Mouse (Mus musculus): Measurements from ENCODE around the gene Tmem185b. TPM values are rescaled to one million over a fixed set of nuclear protein-coding genes. Genes with fewer than 3 reads are reported as not detected.
A peak's percentile ranks its signal among the peaks of the same experiment; 100 is the strongest.

Tmem185b gene
- 30.6 and 32.7 TPM in 2 replicates for polyA plus RNA-seq (2015; fragmentation: Nextera tagmentation; extraction: Ambion mirVana)

- WGBS, result 2% methylated on average over 80 of the region's 82 CpGs
- Histone ChIP-seq H3K4me1 (replicated peaks; ENCODE audit: control insufficient read depth, insufficient read depth, low read length) (peaks cover 27% of the 10 kb centered on the region), H3K27me3 (ENCODE audit: control insufficient read depth, insufficient read depth, low read depth, low read length) (no peaks in the 10 kb centered on the region), H3K4me3 (ENCODE audit: low read length) (peak within 1 kb of the TSS; percentile 72), H3K9ac (ENCODE audit: low read length) (peak within 1 kb of the TSS; percentile 78), H3K9me3 (ENCODE audit: control insufficient read depth, low read length) (peaks cover 13% of the 10 kb centered on the region), H3K4me2 (ENCODE audit: low read depth, low read length) (peak within 1 kb of the TSS; percentile 90), H3K27ac (ENCODE audit: low read length) (peak within 1 kb of the TSS; percentile 87), H3K36me3 (ENCODE audit: control insufficient read depth, insufficient read depth, low read length) (peaks cover 25% of the 10 kb centered on the region)
- peak; percentile 94 for ATAC-seq (ENCODE audit: low read depth)
These were observed at the start of gene Tmem185b for GRCm38 (mm10) chr1:119525689-119526591. TSS of gene Tmem185b (plus strand) at chr1:119526160.

GRCm38 (mm10) chr1:119476905-119477353 lies 49.0 kb upstream of the Tmem185b start:
- H3K27ac ChIP-seq (ENCODE audit: low read length), result no peak overlapping the region
- no peak overlapping the region for H3K4me2 ChIP-seq (ENCODE audit: low read depth, low read length)
- ATAC-seq (ENCODE audit: low read depth), result no peak
- H3K4me3 ChIP-seq (ENCODE audit: low read length), result no peak overlapping the region
- peaks cover 39% of the 10 kb centered on the region for H3K36me3 ChIP-seq (ENCODE audit: control insufficient read depth, insufficient read depth, low read length)
- no peaks in the 10 kb centered on the region for H3K27me3 ChIP-seq (ENCODE audit: control insufficient read depth, insufficient read depth, low read depth, low read length)
- WGBS, result 71% methylated on average over 7 of the region's 7 CpGs
- H3K9ac ChIP-seq (ENCODE audit: low read length), result no peak overlapping the region
- no peaks in the 10 kb centered on the region for H3K9me3 ChIP-seq (ENCODE audit: control insufficient read depth, low read length)
- H3K4me1 ChIP-seq (replicated peaks; ENCODE audit: control insufficient read depth, insufficient read depth, low read length), result peaks cover 14% of the 10 kb centered on the region

- Histone ChIP-seq H3K4me1 (replicated peaks; ENCODE audit: control insufficient read depth, insufficient read depth, low read length) (0 out of 2 replicates have a peak, but pooled peaks cover 2% of the 10 kb centered on the region), H3K9me3 (ENCODE audit: control insufficient read depth, low read length) (no peaks in the 10 kb centered on the region), H3K9ac (ENCODE audit: low read length) (no peak overlapping the region), H3K36me3 (ENCODE audit: control insufficient read depth, insufficient read depth, low read length) (peaks cover 35% of the 10 kb centered on the region), H3K27ac (ENCODE audit: low read length) (no peak overlapping the region), H3K4me3 (ENCODE audit: low read length) (no peak overlapping the region), H3K4me2 (ENCODE audit: low read depth, low read length) (no peak overlapping the region), H3K27me3 (ENCODE audit: control insufficient read depth, insufficient read depth, low read depth, low read length) (no peaks in the 10 kb centered on the region)
- no peak for ATAC-seq (ENCODE audit: low read depth)
- WGBS, result 83% methylated on average over 4 of the region's 4 CpGs
These were observed 46.3 kb upstream of the Tmem185b start for GRCm38 (mm10) chr1:119479641-119480040.

- Histone ChIP-seq H3K27me3 (ENCODE audit: control insufficient read depth, insufficient read depth, low read depth, low read length) (no peaks in the 10 kb centered on the region), H3K4me1 (replicated peaks; ENCODE audit: control insufficient read depth, insufficient read depth, low read length) (0 out of 2 replicates have a peak, but pooled peaks cover 2% of the 10 kb centered on the region), H3K9me3 (ENCODE audit: control insufficient read depth, low read length) (no peaks in the 10 kb centered on the region), H3K4me2 (ENCODE audit: low read depth, low read length) (no peak overlapping the region), H3K9ac (ENCODE audit: low read length) (no peak overlapping the region), H3K27ac (ENCODE audit: low read length) (no peak overlapping the region), H3K36me3 (ENCODE audit: control insufficient read depth, insufficient read depth, low read length) (peaks cover 26% of the 10 kb centered on the region), H3K4me3 (ENCODE audit: low read length) (no peak overlapping the region)
- 90% methylated on average over 8 of the region's 8 CpGs for WGBS
- no peak for ATAC-seq (ENCODE audit: low read depth)
These were observed 45.3 kb upstream of the Tmem185b start for GRCm38 (mm10) chr1:119480678-119481077.

- no peaks in the 10 kb centered on the region for H3K27me3 ChIP-seq (ENCODE audit: control insufficient read depth, insufficient read depth, low read depth, low read length)
- no peaks in the 10 kb centered on the region for H3K9me3 ChIP-seq (ENCODE audit: control insufficient read depth, low read length)
- no peak for ATAC-seq (ENCODE audit: low read depth)
- H3K9ac ChIP-seq (ENCODE audit: low read length), result no peak overlapping the region
- H3K4me2 ChIP-seq (ENCODE audit: low read depth, low read length), result no peak overlapping the region
- H3K4me3 ChIP-seq (ENCODE audit: low read length), result no peak overlapping the region
- peaks cover 23% of the 10 kb centered on the region for H3K36me3 ChIP-seq (ENCODE audit: control insufficient read depth, insufficient read depth, low read length)
- H3K4me1 ChIP-seq (replicated peaks; ENCODE audit: control insufficient read depth, insufficient read depth, low read length), result 0 out of 2 replicates have a peak, but pooled peaks cover 2% of the 10 kb centered on the region
- WGBS, result 93% methylated on average over 7 of the region's 7 CpGs
- H3K27ac ChIP-seq (ENCODE audit: low read length), result no peak overlapping the region
These were observed 44.6 kb upstream of the Tmem185b start for GRCm38 (mm10) chr1:119481205-119481932.

GRCm38 (mm10) chr1:119482891-119483290 lies 43.1 kb upstream of the Tmem185b start:
- ATAC-seq (ENCODE audit: low read depth), result no peak
- H3K4me2 ChIP-seq (ENCODE audit: low read depth, low read length), result no peak overlapping the region
- H3K9ac ChIP-seq (ENCODE audit: low read length), result no peak overlapping the region
- H3K27me3 ChIP-seq (ENCODE audit: control insufficient read depth, insufficient read depth, low read depth, low read length), result no peaks in the 10 kb centered on the region
- H3K27ac ChIP-seq (ENCODE audit: low read length), result no peak overlapping the region
- H3K4me3 ChIP-seq (ENCODE audit: low read length), result no peak overlapping the region
- no peaks in the 10 kb centered on the region for H3K9me3 ChIP-seq (ENCODE audit: control insufficient read depth, low read length)
- H3K36me3 ChIP-seq (ENCODE audit: control insufficient read depth, insufficient read depth, low read length), result peaks cover 21% of the 10 kb centered on the region
- WGBS, result 56% methylated on average over 3 of the region's 3 CpGs
- H3K4me1 ChIP-seq (replicated peaks; ENCODE audit: control insufficient read depth, insufficient read depth, low read length), result peaks cover 2% of the 10 kb centered on the region; the same call in 1 of the 2 replicates

- no peak overlapping the region for H3K27ac ChIP-seq (ENCODE audit: low read length)
- H3K27me3 ChIP-seq (ENCODE audit: control insufficient read depth, insufficient read depth, low read depth, low read length), result no peaks in the 10 kb centered on the region
- H3K4me3 ChIP-seq (ENCODE audit: low read length), result no peak overlapping the region
- peaks cover 19% of the 10 kb centered on the region for H3K36me3 ChIP-seq (ENCODE audit: control insufficient read depth, insufficient read depth, low read length)
- peak; percentile 59 for ATAC-seq (ENCODE audit: low read depth)
- no peaks in the 10 kb centered on the region for H3K9me3 ChIP-seq (ENCODE audit: control insufficient read depth, low read length)
- no peak overlapping the region for H3K4me2 ChIP-seq (ENCODE audit: low read depth, low read length)
- peaks cover 2% of the 10 kb centered on the region; the same call in 1 of the 2 replicates for H3K4me1 ChIP-seq (replicated peaks; ENCODE audit: control insufficient read depth, insufficient read depth, low read length)
- 42% methylated on average over 3 of the region's 3 CpGs for WGBS
- H3K9ac ChIP-seq (ENCODE audit: low read length), result no peak overlapping the region
These were observed 41.5 kb upstream of the Tmem185b start for GRCm38 (mm10) chr1:119484457-119484856.

GRCm38 (mm10) chr1:119485825-119486224 lies 40.1 kb upstream of the Tmem185b start:
- peaks cover 9% of the 10 kb centered on the region for H3K4me1 ChIP-seq (replicated peaks; ENCODE audit: control insufficient read depth, insufficient read depth, low read length)
- ATAC-seq (ENCODE audit: low read depth), result no peak
- no peak overlapping the region for H3K4me3 ChIP-seq (ENCODE audit: low read length)
- no peak overlapping the region for H3K4me2 ChIP-seq (ENCODE audit: low read depth, low read length)
- H3K36me3 ChIP-seq (ENCODE audit: control insufficient read depth, insufficient read depth, low read length), result peaks cover 15% of the 10 kb centered on the region
- 42% methylated on average over 2 of the region's 2 CpGs for WGBS
- H3K27me3 ChIP-seq (ENCODE audit: control insufficient read depth, insufficient read depth, low read depth, low read length), result no peaks in the 10 kb centered on the region
- H3K27ac ChIP-seq (ENCODE audit: low read length), result no peak overlapping the region
- no peak overlapping the region for H3K9ac ChIP-seq (ENCODE audit: low read length)
- no peaks in the 10 kb centered on the region for H3K9me3 ChIP-seq (ENCODE audit: control insufficient read depth, low read length)
